Mouse (Mus musculus): Measurements from ENCODE around the gene Cbarp. TPM values are rescaled to one million over a fixed set of nuclear protein-coding genes. Genes with fewer than 3 reads are reported as not detected.

Gene Cbarp
- polyA plus RNA-seq, 1 experiment from 2014 or later = 0.65 TPM

DNA sequence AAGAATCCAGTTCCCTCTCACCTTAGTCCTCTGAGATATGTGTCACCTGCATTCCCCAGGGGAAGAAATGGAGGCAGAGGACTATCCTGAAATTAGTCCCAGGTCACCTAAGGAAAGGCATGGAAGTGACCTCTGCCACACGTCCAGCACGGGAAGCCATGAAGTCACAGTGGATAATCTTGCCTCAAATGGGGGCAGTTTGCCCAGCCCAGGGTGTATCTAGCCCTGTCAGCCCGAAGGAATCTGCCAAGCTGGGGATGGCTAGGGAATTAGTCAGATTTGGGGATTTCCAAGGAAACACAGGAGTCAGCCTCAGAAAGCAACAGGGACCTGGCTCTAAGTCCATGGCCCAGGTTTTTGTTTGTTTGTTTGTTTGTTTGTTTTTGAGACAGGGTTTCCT is 36.5 kb downstream of the Cbarp start:
- H3K4me1 ChIP-seq (ENCODE audit: control insufficient read depth, low read depth, low read length) = peaks cover 46% of the 10 kb centered on the region
- no peak overlapping the region for H3K4me2 ChIP-seq (ENCODE audit: low read depth, low read length)
- no peak for ATAC-seq (ENCODE audit: low read depth)
- H3K9ac ChIP-seq (ENCODE audit: low read depth, low read length) = no peak overlapping the region
- H3K4me3 ChIP-seq (ENCODE audit: low read depth, low read length) = no peak overlapping the region
- no peak overlapping the region for H3K27ac ChIP-seq (ENCODE audit: low read length)
- H3K27me3 ChIP-seq (ENCODE audit: control insufficient read depth, insufficient read depth, low read depth, low read length) = no peaks in the 10 kb centered on the region
- H3K9me3 ChIP-seq (replicated peaks; ENCODE audit: control insufficient read depth, low read length) = no peaks in the 10 kb centered on the region
- 75% methylated on average over 3 of the region's 3 CpGs for WGBS (ENCODE audit: insufficient replicate concordance)
- no peaks in the 10 kb centered on the region for H3K36me3 ChIP-seq (ENCODE audit: control insufficient read depth, insufficient read depth)

DNA sequence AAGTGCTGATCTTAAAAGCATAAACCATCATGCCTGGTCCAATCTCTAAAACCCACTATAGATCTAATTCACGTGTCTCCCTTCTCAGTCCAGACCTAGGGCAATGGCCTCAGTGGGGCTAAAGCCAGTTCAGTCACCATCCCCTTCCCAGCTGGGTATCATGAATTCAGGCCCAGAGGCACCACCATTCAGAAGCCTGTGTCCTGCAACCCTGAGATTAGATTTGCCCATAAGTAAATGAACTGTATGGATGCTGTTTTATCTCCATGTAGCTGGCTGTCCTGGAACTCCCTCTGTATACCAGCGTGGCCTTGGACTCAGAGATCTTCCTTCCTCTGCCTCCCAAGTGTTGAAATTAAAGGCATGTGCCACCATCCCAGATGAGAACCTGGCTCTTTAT is 37.6 kb downstream of the Cbarp start:
- Histone ChIP-seq H3K9me3 (replicated peaks; ENCODE audit: control insufficient read depth, low read length) (no peaks in the 10 kb centered on the region), H3K9ac (ENCODE audit: low read depth, low read length) (peak overlapping the region; percentile 98), H3K27me3 (ENCODE audit: control insufficient read depth, insufficient read depth, low read depth, low read length) (no peaks in the 10 kb centered on the region), H3K4me1 (ENCODE audit: control insufficient read depth, low read depth, low read length) (peaks cover 58% of the 10 kb centered on the region), H3K27ac (ENCODE audit: low read length) (peak overlapping the region; percentile 86), H3K36me3 (ENCODE audit: control insufficient read depth, insufficient read depth) (no peaks in the 10 kb centered on the region), H3K4me3 (ENCODE audit: low read depth, low read length) (peak overlapping the region; percentile 93; the same call in 1 of the 2 replicates), H3K4me2 (ENCODE audit: low read depth, low read length) (peak overlapping the region; percentile 85)
- WGBS (ENCODE audit: insufficient replicate concordance) = 44% methylated on average over 2 of the region's 2 CpGs
- peak; percentile 62 for ATAC-seq (ENCODE audit: low read depth)

DNA sequence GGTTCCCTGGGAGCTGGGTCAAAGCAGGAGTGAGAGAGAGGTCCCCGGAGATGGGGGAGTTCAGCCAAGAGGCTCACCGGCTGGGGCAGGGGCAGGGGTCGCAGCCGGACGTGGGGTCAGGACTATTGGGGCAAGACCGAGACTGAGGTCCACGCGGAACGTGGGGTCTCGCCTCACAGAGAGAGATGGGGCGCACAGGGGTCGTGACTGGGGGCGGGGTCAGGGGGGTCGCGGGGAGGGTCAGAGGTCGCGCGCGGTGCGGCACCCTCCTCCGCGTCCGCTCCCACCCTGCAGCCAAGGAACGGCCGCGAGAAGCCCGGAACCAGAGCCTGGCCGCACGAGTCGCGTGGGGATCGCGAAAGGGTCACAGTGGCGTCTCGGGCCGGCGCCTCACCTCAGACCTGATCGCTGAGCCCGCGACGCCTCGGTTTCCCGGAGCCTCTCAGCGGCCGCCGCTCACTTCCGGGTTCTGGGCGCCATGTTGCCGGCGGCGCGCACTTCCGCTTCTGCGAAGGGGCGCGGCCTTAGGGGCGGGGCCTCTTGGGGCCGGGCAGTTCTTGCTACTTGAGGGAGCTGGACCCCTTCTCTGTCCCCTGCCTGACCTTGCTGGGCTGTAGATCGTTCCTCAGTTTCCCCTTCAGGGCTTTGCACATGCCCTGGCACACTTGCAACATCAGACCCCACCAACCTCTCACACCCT is 38.3 kb downstream of the Cbarp start:
- Histone ChIP-seq H3K27me3 (ENCODE audit: control insufficient read depth, insufficient read depth, low read depth, low read length) (no peaks in the 10 kb centered on the region), H3K4me2 (ENCODE audit: low read depth, low read length) (peak overlapping the region; percentile 85), H3K27ac (ENCODE audit: low read length) (peak overlapping the region; percentile 86), H3K9me3 (replicated peaks; ENCODE audit: control insufficient read depth, low read length) (no peaks in the 10 kb centered on the region), H3K4me1 (ENCODE audit: control insufficient read depth, low read depth, low read length) (peaks cover 61% of the 10 kb centered on the region), H3K4me3 (ENCODE audit: low read depth, low read length) (peak overlapping the region; percentile 93), H3K9ac (ENCODE audit: low read depth, low read length) (peak overlapping the region; percentile 98), H3K36me3 (ENCODE audit: control insufficient read depth, insufficient read depth) (no peaks in the 10 kb centered on the region)
- WGBS (ENCODE audit: insufficient replicate concordance) = under 1% methylated on average over 59 of the region's 59 CpGs
- ATAC-seq (ENCODE audit: low read depth) = peak; percentile 80

- no peaks in the 10 kb centered on the region for H3K27me3 ChIP-seq (ENCODE audit: control insufficient read depth, insufficient read depth, low read depth, low read length)
- peak overlapping the region; percentile 98 for H3K9ac ChIP-seq (ENCODE audit: low read depth, low read length)
- H3K36me3 ChIP-seq (ENCODE audit: control insufficient read depth, insufficient read depth) = no peaks in the 10 kb centered on the region; the same call in 1 of the 2 replicates
- no peaks in the 10 kb centered on the region for H3K9me3 ChIP-seq (replicated peaks; ENCODE audit: control insufficient read depth, low read length)
- ATAC-seq (ENCODE audit: low read depth) = no peak
- peak overlapping the region; percentile 93 for H3K4me3 ChIP-seq (ENCODE audit: low read depth, low read length)
- peak overlapping the region; percentile 86 for H3K27ac ChIP-seq (ENCODE audit: low read length)
- WGBS (ENCODE audit: insufficient replicate concordance) = 45% methylated on average over 11 of the region's 11 CpGs
- peaks cover 72% of the 10 kb centered on the region for H3K4me1 ChIP-seq (ENCODE audit: control insufficient read depth, low read depth, low read length)
- H3K4me2 ChIP-seq (ENCODE audit: low read depth, low read length) = peak overlapping the region; percentile 85
Observed at GRCm38 (mm10) chr10:80100982-80101381, 39.7 kb downstream of the Cbarp start.

GRCm38 (mm10) chr10:80098630-80099029 is 42.0 kb downstream of the Cbarp start:
- H3K4me1 ChIP-seq (ENCODE audit: control insufficient read depth, low read depth, low read length) = peaks cover 87% of the 10 kb centered on the region
- H3K27ac ChIP-seq (ENCODE audit: low read length) = peak overlapping the region; percentile 69
- H3K9me3 ChIP-seq (replicated peaks; ENCODE audit: control insufficient read depth, low read length) = no peaks in the 10 kb centered on the region
- H3K27me3 ChIP-seq (ENCODE audit: control insufficient read depth, insufficient read depth, low read depth, low read length) = no peaks in the 10 kb centered on the region
- no peaks in the 10 kb centered on the region; the same call in 1 of the 2 replicates for H3K36me3 ChIP-seq (ENCODE audit: control insufficient read depth, insufficient read depth)
- H3K4me2 ChIP-seq (ENCODE audit: low read depth, low read length) = peak overlapping the region; percentile 36
- H3K4me3 ChIP-seq (ENCODE audit: low read depth, low read length) = no peak overlapping the region
- peak overlapping the region; percentile 20; the same call in 1 of the 2 replicates for H3K9ac ChIP-seq (ENCODE audit: low read depth, low read length)
- peak; percentile 26 for ATAC-seq (ENCODE audit: low read depth)
- WGBS (ENCODE audit: insufficient replicate concordance) = 69% methylated on average over 5 of the region's 5 CpGs

DNA sequence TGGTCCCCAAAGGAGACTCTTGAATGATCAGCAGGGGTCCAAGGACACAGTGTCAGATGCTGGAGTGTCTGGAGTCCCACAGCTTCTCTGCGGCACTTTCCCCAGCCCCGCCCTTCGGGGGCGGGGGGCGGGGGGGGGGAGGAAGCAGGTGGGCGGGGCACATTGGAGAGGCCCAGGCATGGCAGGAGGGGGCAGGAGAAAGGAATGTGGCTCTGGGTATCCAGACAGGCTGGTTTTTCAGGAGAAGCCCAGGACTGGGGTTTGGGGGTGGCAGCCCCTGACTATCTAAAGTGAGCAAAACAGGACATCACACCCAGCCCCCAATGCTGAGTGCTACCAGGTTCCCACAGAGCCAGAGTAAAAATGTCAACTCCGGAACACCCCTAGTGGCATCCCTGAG is 43.4 kb downstream of the Cbarp start:
- Histone ChIP-seq H3K9ac (ENCODE audit: low read depth, low read length) (no peak overlapping the region), H3K4me3 (ENCODE audit: low read depth, low read length) (no peak overlapping the region; the same call in 1 of the 2 replicates), H3K4me2 (ENCODE audit: low read depth, low read length) (peak overlapping the region; percentile 10; the same call in 1 of the 2 replicates), H3K27ac (ENCODE audit: low read length) (peak overlapping the region; percentile 11; the same call in 1 of the 2 replicates), H3K4me1 (ENCODE audit: control insufficient read depth, low read depth, low read length) (peaks cover 76% of the 10 kb centered on the region), H3K36me3 (ENCODE audit: control insufficient read depth, insufficient read depth) (no peaks in the 10 kb centered on the region; the same call in 1 of the 2 replicates), H3K9me3 (replicated peaks; ENCODE audit: control insufficient read depth, low read length) (no peaks in the 10 kb centered on the region), H3K27me3 (ENCODE audit: control insufficient read depth, insufficient read depth, low read depth, low read length) (no peaks in the 10 kb centered on the region)
- WGBS (ENCODE audit: insufficient replicate concordance) = 19% methylated on average over 6 of the region's 7 CpGs
- ATAC-seq (ENCODE audit: low read depth) = peak; percentile 14; the same call in 1 of the 2 replicates

DNA sequence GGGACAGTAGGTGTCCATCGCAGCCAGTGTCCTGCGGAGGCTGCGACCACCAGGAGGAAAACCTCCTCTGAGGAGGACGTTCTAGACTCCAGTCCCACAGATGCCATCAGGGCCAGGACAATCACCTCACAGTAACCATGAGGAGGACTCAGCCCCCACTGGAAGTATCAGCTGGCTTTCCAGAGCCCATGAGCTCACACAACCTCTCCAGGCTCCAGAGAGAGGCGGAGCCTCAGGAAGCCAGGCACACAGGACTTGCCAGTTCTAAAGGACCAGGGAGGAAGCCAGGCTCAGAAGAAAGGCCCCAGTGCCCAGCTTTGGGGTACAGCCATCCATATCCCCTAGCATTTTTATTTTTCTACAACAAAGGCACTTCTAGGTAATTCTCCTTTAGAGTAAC is 45.1 kb downstream of the Cbarp start:
- H3K4me3 ChIP-seq (ENCODE audit: low read depth, low read length) = no peak overlapping the region
- H3K27me3 ChIP-seq (ENCODE audit: control insufficient read depth, insufficient read depth, low read depth, low read length) = no peaks in the 10 kb centered on the region
- ATAC-seq (ENCODE audit: low read depth) = no peak
- H3K4me2 ChIP-seq (ENCODE audit: low read depth, low read length) = no peak overlapping the region
- no peak overlapping the region for H3K27ac ChIP-seq (ENCODE audit: low read length)
- 88% methylated on average over 5 of the region's 5 CpGs for WGBS (ENCODE audit: insufficient replicate concordance)
- peaks cover 2% of the 10 kb centered on the region; the same call in 1 of the 2 replicates for H3K36me3 ChIP-seq (ENCODE audit: control insufficient read depth, insufficient read depth)
- peaks cover 62% of the 10 kb centered on the region for H3K4me1 ChIP-seq (ENCODE audit: control insufficient read depth, low read depth, low read length)
- no peak overlapping the region for H3K9ac ChIP-seq (ENCODE audit: low read depth, low read length)
- no peaks in the 10 kb centered on the region for H3K9me3 ChIP-seq (replicated peaks; ENCODE audit: control insufficient read depth, low read length)

- no peak overlapping the region for H3K9ac ChIP-seq (ENCODE audit: low read depth, low read length)
- 70% methylated on average over 3 of the region's 3 CpGs for WGBS (ENCODE audit: insufficient replicate concordance)
- H3K36me3 ChIP-seq (ENCODE audit: control insufficient read depth, insufficient read depth) = peaks cover 3% of the 10 kb centered on the region; the same call in 1 of the 2 replicates
- no peaks in the 10 kb centered on the region for H3K27me3 ChIP-seq (ENCODE audit: control insufficient read depth, insufficient read depth, low read depth, low read length)
- H3K4me3 ChIP-seq (ENCODE audit: low read depth, low read length) = no peak overlapping the region
- H3K9me3 ChIP-seq (replicated peaks; ENCODE audit: control insufficient read depth, low read length) = no peaks in the 10 kb centered on the region
- H3K4me1 ChIP-seq (ENCODE audit: control insufficient read depth, low read depth, low read length) = peaks cover 58% of the 10 kb centered on the region
- no peak for ATAC-seq (ENCODE audit: low read depth)
- peak overlapping the region; percentile 7; the same call in 1 of the 2 replicates for H3K27ac ChIP-seq (ENCODE audit: low read length)
- H3K4me2 ChIP-seq (ENCODE audit: low read depth, low read length) = no peak overlapping the region
Observed at GRCm38 (mm10) chr10:80094684-80095083, 46.0 kb downstream of the Cbarp start.

DNA sequence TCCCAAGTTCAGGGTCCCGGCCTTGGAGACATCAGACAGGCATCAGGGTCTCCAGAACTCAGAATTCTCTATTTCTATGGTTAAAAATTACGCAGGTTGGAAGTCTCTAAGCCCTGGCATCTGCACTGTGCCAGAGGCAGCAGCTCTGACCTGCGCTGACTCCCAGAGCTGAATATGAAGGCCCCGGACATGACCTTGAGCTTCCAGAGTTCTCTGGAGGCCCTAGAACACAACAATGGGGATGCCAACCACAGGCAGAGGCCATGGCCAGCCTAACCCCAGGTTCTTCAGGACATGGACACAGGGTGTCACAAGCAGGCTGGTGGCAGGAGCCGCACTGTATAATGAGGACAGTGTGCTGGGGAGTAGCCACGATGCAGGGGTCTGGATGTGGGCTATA is 46.5 kb downstream of the Cbarp start:
- WGBS (ENCODE audit: insufficient replicate concordance) = 85% methylated on average over 6 of the region's 6 CpGs
- Histone ChIP-seq H3K4me1 (ENCODE audit: control insufficient read depth, low read depth, low read length) (peaks cover 58% of the 10 kb centered on the region), H3K4me2 (ENCODE audit: low read depth, low read length) (no peak overlapping the region), H3K36me3 (ENCODE audit: control insufficient read depth, insufficient read depth) (peaks cover 3% of the 10 kb centered on the region; the same call in 1 of the 2 replicates), H3K4me3 (ENCODE audit: low read depth, low read length) (no peak overlapping the region), H3K27ac (ENCODE audit: low read length) (no peak overlapping the region), H3K9ac (ENCODE audit: low read depth, low read length) (no peak overlapping the region), H3K9me3 (replicated peaks; ENCODE audit: control insufficient read depth, low read length) (no peaks in the 10 kb centered on the region), H3K27me3 (ENCODE audit: control insufficient read depth, insufficient read depth, low read depth, low read length) (no peaks in the 10 kb centered on the region)
- no peak for ATAC-seq (ENCODE audit: low read depth)

Measured in liver, embryonic 16.5 days (tissue).